Mouse (Mus musculus) heart, embryonic 11.5 days (tissue): ENCODE data around the gene Dock9. TPM values are rescaled to one million over a fixed set of nuclear protein-coding genes. Genes with fewer than 3 reads are reported as not detected.
A peak's percentile ranks its signal among the peaks of the same experiment; 100 is the strongest.

ENCODE experiments used
- ATAC-seq: fragments of 200-750 bp; cut with Nextera tagmentation; replicated peaks from 2 replicates; pipeline ENCODE4 v1.8.0; 2017; ENCODE audit warnings: moderate library complexity; ENCODE audit not compliant: insufficient number of reproducible peaks, low FRiP score, low TSS enrichment
- H3K27ac ChIP-seq: fragments of 300-500 bp; sonication (generic); 2 replicates; pipeline ENCODE4 v1.5.1; 2014; ENCODE audit warnings: mild to moderate bottlenecking, low read depth, low read length
- H3K27me3 ChIP-seq: fragments of 300-500 bp; sonication (generic); 2 replicates; pipeline ENCODE4 v1.6.1; 2014; ENCODE audit warnings: mild to moderate bottlenecking, low read length, mixed read lengths; ENCODE audit not compliant: control insufficient read depth, insufficient read depth
- H3K36me3 ChIP-seq: fragments of 300-500 bp; sonication (generic); 2 replicates; pipeline ENCODE4 v1.6.1; 2014; ENCODE audit warnings: mild to moderate bottlenecking, low read length, moderate library complexity, mixed read lengths; ENCODE audit not compliant: control insufficient read depth, insufficient read depth
- H3K4me1 ChIP-seq: fragments of 300-500 bp; sonication (generic); 2 replicates; pipeline ENCODE4 v1.6.1; 2014; ENCODE audit warnings: low read length; ENCODE audit not compliant: control insufficient read depth, insufficient read depth
- H3K4me2 ChIP-seq: fragments of 300-500 bp; sonication (generic); 2 replicates; pipeline ENCODE4 v1.6.1; 2014; ENCODE audit warnings: mild to moderate bottlenecking, moderate library complexity
- H3K4me3 ChIP-seq: fragments of 300-500 bp; sonication (generic); 2 replicates; pipeline ENCODE4 v1.5.1; 2014; ENCODE audit warnings: low read depth, low read length
- H3K9ac ChIP-seq: fragments of 300-500 bp; sonication (generic); 2 replicates; pipeline ENCODE4 v1.6.1; 2014; ENCODE audit warnings: mild to moderate bottlenecking, low read depth, low read length, moderate library complexity
- H3K9me3 ChIP-seq: fragments of 300-500 bp; sonication (generic); replicated peaks from 2 replicates; pipeline ENCODE4 v1.6.1; 2016; ENCODE audit warnings: low read length; ENCODE audit not compliant: control insufficient read depth
- WGBS: fragments of 180-500 bp; shearing (Covaris S2); extraction: QIAGEN DNeasy Blood & Tissue Kit; methylation state at CpG from one replicate; pipeline ENCODE4 v1.1.7; 2014; ENCODE audit not compliant: insufficient replicate concordance; 5-methylcytosine and 5-hydroxymethylcytosine counted together
- polyA plus RNA-seq: library from polyadenylated mRNA; unstranded; fragments of >200 nt; fragmentation: Nextera tagmentation; extraction: Ambion mirVana; gene quantifications from 2 replicates; pipeline ENCODE4 v1.2.1, GENCODE M21; 2014

Gene Dock9
- polyA plus RNA-seq, 1 experiment from 2014 or later: 6.7 TPM

GRCm38 (mm10) chr14:121546621-121547020 lies 251.0 kb downstream of the Dock9 start:
- no peak for ATAC-seq
- Histone ChIP-seq H3K36me3 (no peaks in the 10 kb centered on the region), H3K27me3 (no peaks in the 10 kb centered on the region), H3K27ac (no peak overlapping the region), H3K9ac (no peak overlapping the region), H3K4me1 (no peaks in the 10 kb centered on the region), H3K9me3 (no peaks in the 10 kb centered on the region), H3K4me2 (no peak overlapping the region), H3K4me3 (no peak overlapping the region)
- 88% methylated on average over 5 of the region's 5 CpGs for WGBS

GRCm38 (mm10) chr14:121545551-121546331 lies 251.9 kb downstream of the Dock9 start:
- no peak for ATAC-seq
- Histone ChIP-seq H3K27ac (no peak overlapping the region), H3K27me3 (no peaks in the 10 kb centered on the region), H3K36me3 (no peaks in the 10 kb centered on the region), H3K9me3 (no peaks in the 10 kb centered on the region), H3K4me3 (no peak overlapping the region), H3K4me2 (no peak overlapping the region), H3K4me1 (no peaks in the 10 kb centered on the region), H3K9ac (no peak overlapping the region)
- WGBS: 85% methylated on average over 14 of the region's 14 CpGs

- Histone ChIP-seq H3K4me2 (no peak overlapping the region), H3K9me3 (no peaks in the 10 kb centered on the region), H3K27ac (no peak overlapping the region), H3K4me3 (no peak overlapping the region), H3K36me3 (no peaks in the 10 kb centered on the region), H3K27me3 (no peaks in the 10 kb centered on the region), H3K9ac (no peak overlapping the region), H3K4me1 (no peaks in the 10 kb centered on the region)
- ATAC-seq: no peak
- WGBS: 68% methylated on average over 7 of the region's 7 CpGs
These were observed 256.4 kb downstream of the Dock9 start for GRCm38 (mm10) chr14:121541262-121541661.

- Histone ChIP-seq H3K9ac (no peak overlapping the region), H3K4me2 (no peak overlapping the region), H3K9me3 (no peaks in the 10 kb centered on the region), H3K27ac (no peak overlapping the region), H3K27me3 (no peaks in the 10 kb centered on the region), H3K4me3 (no peak overlapping the region), H3K4me1 (no peaks in the 10 kb centered on the region), H3K36me3 (no peaks in the 10 kb centered on the region)
- WGBS: 84% methylated on average over 3 of the region's 3 CpGs
- no peak for ATAC-seq
These were observed 263.1 kb downstream of the Dock9 start for GRCm38 (mm10) chr14:121534501-121534900.

GRCm38 (mm10) chr14:121530853-121531252 lies 266.8 kb downstream of the Dock9 start:
- H3K4me3 ChIP-seq: no peak overlapping the region
- WGBS: 76% methylated on average over 9 of the region's 9 CpGs
- H3K27me3 ChIP-seq: no peaks in the 10 kb centered on the region
- H3K36me3 ChIP-seq: no peaks in the 10 kb centered on the region
- no peak overlapping the region for H3K4me2 ChIP-seq
- no peak for ATAC-seq
- H3K9me3 ChIP-seq: no peaks in the 10 kb centered on the region
- H3K9ac ChIP-seq: no peak overlapping the region
- H3K4me1 ChIP-seq: no peaks in the 10 kb centered on the region
- H3K27ac ChIP-seq: no peak overlapping the region

GRCm38 (mm10) chr14:121527883-121528282 lies 269.8 kb downstream of the Dock9 start:
- Histone ChIP-seq H3K36me3 (no peaks in the 10 kb centered on the region), H3K4me2 (no peak overlapping the region), H3K9ac (no peak overlapping the region), H3K9me3 (no peaks in the 10 kb centered on the region), H3K27ac (no peak overlapping the region), H3K27me3 (no peaks in the 10 kb centered on the region), H3K4me3 (no peak overlapping the region), H3K4me1 (no peaks in the 10 kb centered on the region)
- WGBS: 77% methylated on average over 3 of the region's 3 CpGs
- ATAC-seq: no peak

- 79% methylated on average over 1 of the region's 1 CpGs for WGBS
- no peaks in the 10 kb centered on the region for H3K36me3 ChIP-seq
- no peak for ATAC-seq
- H3K4me2 ChIP-seq: no peak overlapping the region
- H3K9ac ChIP-seq: no peak overlapping the region
- H3K27ac ChIP-seq: no peak overlapping the region
- no peaks in the 10 kb centered on the region for H3K9me3 ChIP-seq
- H3K27me3 ChIP-seq: no peaks in the 10 kb centered on the region
- H3K4me3 ChIP-seq: no peak overlapping the region
- H3K4me1 ChIP-seq: no peaks in the 10 kb centered on the region
These were observed 270.4 kb downstream of the Dock9 start for GRCm38 (mm10) chr14:121527201-121527600.

GRCm38 (mm10) chr14:121521709-121522108 lies 275.9 kb downstream of the Dock9 start:
- no peaks in the 10 kb centered on the region for H3K36me3 ChIP-seq
- ATAC-seq: 0 out of 2 replicates have a peak, but pooled peaks have one; percentile 45
- H3K9ac ChIP-seq: no peak overlapping the region
- no peak overlapping the region for H3K4me2 ChIP-seq
- H3K4me1 ChIP-seq: no peaks in the 10 kb centered on the region
- H3K27me3 ChIP-seq: no peaks in the 10 kb centered on the region
- no peaks in the 10 kb centered on the region for H3K9me3 ChIP-seq
- 55% methylated on average over 4 of the region's 4 CpGs for WGBS
- H3K4me3 ChIP-seq: no peak overlapping the region
- H3K27ac ChIP-seq: no peak overlapping the region

- Histone ChIP-seq H3K27me3 (no peaks in the 10 kb centered on the region), H3K9me3 (no peaks in the 10 kb centered on the region), H3K4me2 (no peak overlapping the region), H3K36me3 (no peaks in the 10 kb centered on the region), H3K9ac (no peak overlapping the region), H3K4me3 (no peak overlapping the region), H3K4me1 (no peaks in the 10 kb centered on the region), H3K27ac (no peak overlapping the region)
- ATAC-seq: no peak
- 76% methylated on average over 5 of the region's 5 CpGs for WGBS
These were observed 280.8 kb downstream of the Dock9 start for GRCm38 (mm10) chr14:121516881-121517280.
